Mouse (Mus musculus) left cerebral cortex, postnatal 14 days (tissue): ENCODE measurements around the gene Vmn2r30. TPM values are rescaled to one million over a fixed set of nuclear protein-coding genes. Genes with fewer than 3 reads are reported as not detected.
"Not testable (repeated sequence)": the region's sequence is repeated elsewhere in the genome, so short reads cannot be mapped to it uniquely, and the experiment has no call there.

ENCODE experiments used
- DNase-seq, 2 experiments: peaks; one replicate each; pipeline ENCODE4 v3.0.0; 2021 to 2022; ENCODE audit warnings: low spot score in 2 of 2, mixed read lengths in 1 of 2
- intact Hi-C: fragments of 180-260 bp; cut with DNase I; formaldehyde crosslinking; loops from one replicate; pipeline ENCODE4 v1.15.1; 2025
- long read RNA-seq, 2 experiments: library from polyadenylated mRNA; stranded (forward); transcript quantifications; one replicate each; pipeline ENCODE4 v2.0.0; 2021
- microRNA-seq, 2 experiments: library from miRNA; unstranded; fragments of <30 nt; microRNA quantifications; one replicate each; pipeline ENCODE4 v1.2.0; 2022
- total RNA-seq, 2 experiments: library from RNA; stranded (reverse); gene quantifications; 2 replicates each; pipeline ENCODE4 v1.2.3; 2021

Gene Vmn2r30
- total RNA-seq = under 1 TPM in 1 of 2 experiments, not detected in 1; 0.13 TPM
- long read RNA-seq, experiment 1 = 0 reads
- long read RNA-seq, experiment 2 = 0 reads

DNA sequence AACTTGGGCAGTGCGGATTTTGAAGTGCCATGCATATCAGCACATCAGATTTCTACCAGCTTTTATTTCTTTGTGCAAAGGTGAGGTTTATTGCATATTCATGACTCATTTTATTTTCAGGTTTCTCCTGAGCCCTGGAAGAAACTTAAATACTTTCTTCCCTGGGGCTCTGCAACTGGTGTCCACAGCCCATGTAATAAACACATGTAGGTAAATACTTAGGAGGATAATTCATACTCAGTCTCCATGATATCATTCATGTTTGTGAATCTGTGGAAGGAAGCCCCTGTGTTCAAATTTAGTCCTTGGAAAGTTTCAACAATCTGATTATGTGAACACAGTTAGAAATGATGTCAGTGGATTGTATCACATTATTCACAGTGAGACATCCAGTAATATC lies at the start of gene Vmn2r30:
Gene Vmn2r30 (minus strand): TSS at position 101 of the 400 bp plus-strand sequence.
- DNase-seq, intact Hi-C loops: not testable (repeated sequence)

GRCm38 (mm10) chr7:7374431-7374830 lies 37.0 kb upstream of the Vmn2r30 start, which contains the start of gene Gm45783:
TSS of gene Gm45783 (minus strand) at chr7:7374573.
- intact Hi-C loops, DNase-seq: not testable (repeated sequence)

GRCm38 (mm10) chr7:7295595-7295994 lies 41.8 kb downstream of the Vmn2r30 start:
- intact Hi-C loops = loop anchor here (10.0 kb wide), 2 partner anchors 171 to 861 kb away; partner anchors contain the start of genes Olfr1344 and Zfp954
- DNase-seq = peak; percentile 70 to 79

GRCm38 (mm10) chr7:7281383-7281782 lies 56.0 kb downstream of the Vmn2r30 start:
- intact Hi-C loops = no loop called here
- no peak for DNase-seq

GRCm38 (mm10) chr7:7277966-7278567 lies 59.3 kb downstream of the Vmn2r30 start, which contains the start of gene Gm45844:
TSS of gene Gm45844 (minus strand) at chr7:7278289.
- intact Hi-C loops = loop anchor here (10.0 kb wide), 1 partner anchor 693 kb away; no protein-coding TSS in a partner anchor
- peak; percentile 85 to 93 for DNase-seq

GRCm38 (mm10) chr7:7277556-7277955 lies 59.9 kb downstream of the Vmn2r30 start:
- not testable (repeated sequence) for DNase-seq
- intact Hi-C loops = loop anchor here (10.0 kb wide), 1 partner anchor 693 kb away; no protein-coding TSS in a partner anchor

Small RNA genes within 50 kb of the gene (microRNA-seq; reads per million reads assigned to microRNA genes)
- gene Mir5620 = 5.8 to 8.1 reads per million in 2 experiments

Other genes with a start within 250 kb of the Vmn2r30 start
- gene Zfp954, start 216.1 kb downstream of the Vmn2r30 start, total RNA-seq = 10 to 100 TPM; 11.8 to 13.0 TPM
- gene Zfp773, start 200.9 kb downstream of the Vmn2r30 start, total RNA-seq = 1 to 10 TPM; 1.5 to 2.0 TPM
- 1 to 10 TPM; 5.0 to 6.2 TPM for gene Zfp418, start 166.3 kb downstream of the Vmn2r30 start, total RNA-seq
- gene Zfp772, start 127.6 kb downstream of the Vmn2r30 start, total RNA-seq = 1 to 10 TPM; 7.8 to 8.0 TPM
- 1 to 10 TPM; 1.4 to 1.8 TPM for gene Vmn2r29, start 90.3 kb downstream of the Vmn2r30 start, total RNA-seq
- 10 to 100 TPM in 1 of 2 experiments, 1 to 10 TPM in 1; 9.4 to 11.2 TPM for gene Gm45844, start 59.3 kb downstream of the Vmn2r30 start, total RNA-seq
- gene Clcn4, start 36.8 kb downstream of the Vmn2r30 start, total RNA-seq = 100 to 1,000 TPM; 156 TPM
- not detected for gene Gm45783, start 37.0 kb upstream of the Vmn2r30 start, total RNA-seq
- not detected for gene Vmn2r31, start 62.1 kb upstream of the Vmn2r30 start, total RNA-seq
- not detected for gene Vmn2r32, start 142.4 kb upstream of the Vmn2r30 start, total RNA-seq
- not detected for gene Vmn2r33, start 229.2 kb upstream of the Vmn2r30 start, total RNA-seq